Mouse (Mus musculus): ENCODE results near the gene Slc3a1. TPM values are rescaled to one million over a fixed set of nuclear protein-coding genes. Genes with fewer than 3 reads are reported as not detected.

The Slc3a1 gene
- polyA plus RNA-seq (2014; fragmentation: Nextera tagmentation; extraction: Ambion mirVana): 0.20 and 0.49 TPM in 2 replicates

DNA sequence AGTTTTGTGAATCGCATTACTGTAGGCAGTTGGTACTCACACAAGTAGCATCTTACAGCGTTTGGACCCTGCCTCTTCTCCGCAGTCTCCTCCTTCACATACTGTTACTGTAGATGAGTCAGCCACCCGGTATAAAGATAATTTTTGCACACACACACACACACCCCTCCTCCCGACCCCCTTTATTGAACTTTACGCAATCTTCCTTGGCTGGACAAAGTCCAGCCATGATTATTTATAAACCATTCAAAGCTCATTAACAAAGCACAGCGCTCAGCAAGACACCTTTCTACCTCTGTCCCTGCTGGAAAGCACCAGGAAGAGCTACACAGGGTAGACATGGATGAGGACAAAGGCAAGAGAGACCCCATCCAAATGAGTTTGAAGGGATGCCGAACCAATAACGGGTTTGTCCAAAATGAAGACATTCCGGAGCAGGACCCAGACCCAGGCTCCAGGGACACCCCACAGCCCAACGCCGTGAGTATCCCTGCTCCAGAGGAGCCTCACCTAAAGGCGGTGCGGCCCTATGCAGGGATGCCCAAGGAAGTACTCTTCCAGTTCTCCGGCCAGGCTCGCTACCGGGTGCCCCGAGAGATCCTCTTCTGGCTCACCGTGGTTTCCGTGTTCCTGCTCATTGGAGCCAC lies at the start of gene Slc3a1:
Gene Slc3a1 (plus strand): TSS at position 284 of the 647 bp plus-strand sequence.
- WGBS: 91% methylated on average over 20 of the region's 20 CpGs
- no peak for DNase-seq (ENCODE audit: low spot score)

GRCm38 (mm10) chr17:84981721-84982120 lies 46.5 kb upstream of the Slc3a1 start:
- no peak overlapping the region for H3K9ac ChIP-seq (ENCODE audit: low read depth, low read length)
- H3K27ac ChIP-seq (ENCODE audit: low read depth, low read length): no peak overlapping the region
- DNase-seq (ENCODE audit: low spot score): no peak
- H3K27me3 ChIP-seq (ENCODE audit: control insufficient read depth, insufficient read depth, low read length): no peaks in the 10 kb centered on the region
- no peak for ATAC-seq (ENCODE audit: low FRiP score)
- 88% methylated on average over 1 of the region's 1 CpGs for WGBS
- H3K4me3 ChIP-seq (ENCODE audit: low read depth, low read length): no peak overlapping the region
- H3K36me3 ChIP-seq (ENCODE audit: control insufficient read depth, insufficient read depth, low read length): no peaks in the 10 kb centered on the region
- H3K4me2 ChIP-seq (replicated peaks; ENCODE audit: low read depth, low read length): no peak overlapping the region
- H3K9me3 ChIP-seq (ENCODE audit: control insufficient read depth, low read length): no peaks in the 10 kb centered on the region
- H3K4me1 ChIP-seq (replicated peaks; ENCODE audit: control insufficient read depth, insufficient read depth, low read length): no peaks in the 10 kb centered on the region

More for the DNA sequence above, at the start of gene Slc3a1:
- no peak within 1 kb of the TSS for H3K27ac ChIP-seq (ENCODE audit: low read depth, low read length)
- no peaks in the 10 kb centered on the region for H3K4me1 ChIP-seq (replicated peaks; ENCODE audit: control insufficient read depth, insufficient read depth, low read length)
- no peaks in the 10 kb centered on the region for H3K9me3 ChIP-seq (ENCODE audit: control insufficient read depth, low read length)
- H3K4me2 ChIP-seq (replicated peaks; ENCODE audit: low read depth, low read length): no peak within 1 kb of the TSS
- ATAC-seq (ENCODE audit: low FRiP score): no peak
- H3K4me3 ChIP-seq (ENCODE audit: low read depth, low read length): no peak within 1 kb of the TSS
- no peaks in the 10 kb centered on the region for H3K27me3 ChIP-seq (ENCODE audit: control insufficient read depth, insufficient read depth, low read length)
- H3K9ac ChIP-seq (ENCODE audit: low read depth, low read length): no peak within 1 kb of the TSS
- H3K36me3 ChIP-seq (ENCODE audit: control insufficient read depth, insufficient read depth, low read length): no peaks in the 10 kb centered on the region

DNA sequence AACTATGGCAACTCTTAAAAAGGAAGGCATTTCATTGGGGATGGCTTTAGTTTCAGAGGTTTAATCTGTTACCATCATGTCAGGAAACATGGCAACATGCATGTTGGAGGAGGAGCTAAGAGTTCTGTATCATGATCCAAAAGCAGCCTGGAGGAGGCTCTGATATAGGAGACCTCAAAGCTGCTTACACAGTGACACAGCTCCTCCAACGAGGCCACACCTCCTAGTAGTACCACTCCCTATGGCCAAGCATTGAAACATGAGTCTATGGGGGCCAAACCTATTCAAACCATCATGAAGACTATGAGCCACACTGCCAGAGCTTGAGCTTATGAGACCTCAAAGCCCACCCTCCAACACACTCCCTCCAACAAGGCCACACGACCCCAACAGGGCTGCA lies 45.4 kb upstream of the Slc3a1 start:
- Histone ChIP-seq H3K4me1 (replicated peaks; ENCODE audit: control insufficient read depth, insufficient read depth, low read length) (no peaks in the 10 kb centered on the region), H3K27me3 (ENCODE audit: control insufficient read depth, insufficient read depth, low read length) (no peaks in the 10 kb centered on the region), H3K4me3 (ENCODE audit: low read depth, low read length) (no peak overlapping the region), H3K9me3 (ENCODE audit: control insufficient read depth, low read length) (no peaks in the 10 kb centered on the region), H3K9ac (ENCODE audit: low read depth, low read length) (no peak overlapping the region), H3K36me3 (ENCODE audit: control insufficient read depth, insufficient read depth, low read length) (no peaks in the 10 kb centered on the region), H3K4me2 (replicated peaks; ENCODE audit: low read depth, low read length) (no peak overlapping the region), H3K27ac (ENCODE audit: low read depth, low read length) (no peak overlapping the region)
- DNase-seq (ENCODE audit: low spot score) (no peak), ATAC-seq (ENCODE audit: low FRiP score) (no peak)
- WGBS: 88% methylated on average over 2 of the region's 2 CpGs

- H3K4me3 ChIP-seq (ENCODE audit: low read depth, low read length): no peak overlapping the region
- no peaks in the 10 kb centered on the region for H3K27me3 ChIP-seq (ENCODE audit: control insufficient read depth, insufficient read depth, low read length)
- H3K36me3 ChIP-seq (ENCODE audit: control insufficient read depth, insufficient read depth, low read length): no peaks in the 10 kb centered on the region
- DNase-seq (ENCODE audit: low spot score) (no peak), ATAC-seq (ENCODE audit: low FRiP score) (no peak)
- WGBS: 72% methylated on average over 5 of the region's 5 CpGs
- H3K9me3 ChIP-seq (ENCODE audit: control insufficient read depth, low read length): no peaks in the 10 kb centered on the region
- no peak overlapping the region for H3K4me2 ChIP-seq (replicated peaks; ENCODE audit: low read depth, low read length)
- H3K27ac ChIP-seq (ENCODE audit: low read depth, low read length): no peak overlapping the region
- no peak overlapping the region for H3K9ac ChIP-seq (ENCODE audit: low read depth, low read length)
- H3K4me1 ChIP-seq (replicated peaks; ENCODE audit: control insufficient read depth, insufficient read depth, low read length): no peaks in the 10 kb centered on the region
Observed at GRCm38 (mm10) chr17:84986368-84986767, 41.8 kb upstream of the Slc3a1 start.

DNA sequence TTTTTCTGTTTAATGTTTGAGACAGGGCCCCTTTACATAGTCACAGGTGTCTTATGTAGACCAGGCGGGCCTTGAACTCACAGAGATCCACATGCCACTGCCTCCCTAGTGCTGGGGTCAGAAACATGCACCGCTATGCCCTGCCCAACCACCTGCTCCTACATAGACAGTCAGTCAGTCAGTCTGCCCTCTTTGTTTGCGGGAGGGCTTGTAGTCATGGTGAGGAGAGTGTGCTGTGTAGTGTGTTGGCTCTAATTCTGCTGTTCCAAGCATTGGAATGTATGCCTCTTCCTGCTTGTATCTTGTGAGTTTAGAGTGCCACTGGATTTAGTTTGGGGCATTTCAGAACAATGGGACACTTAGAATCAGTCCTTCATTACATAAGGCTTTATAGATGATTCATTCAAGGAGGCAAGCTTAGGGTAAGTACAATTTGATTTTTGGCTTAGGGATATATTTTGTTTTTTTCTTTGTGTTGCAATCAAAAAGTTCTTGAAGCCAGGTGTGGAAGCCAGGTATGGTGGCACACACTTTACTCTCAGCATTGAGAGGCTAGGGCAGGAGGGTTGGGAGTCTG lies 40.3 kb upstream of the Slc3a1 start:
- no peak for DNase-seq (ENCODE audit: low spot score)
- no peak overlapping the region for H3K4me3 ChIP-seq (ENCODE audit: low read depth, low read length)
- no peak overlapping the region for H3K27ac ChIP-seq (ENCODE audit: low read depth, low read length)
- H3K27me3 ChIP-seq (ENCODE audit: control insufficient read depth, insufficient read depth, low read length): no peaks in the 10 kb centered on the region
- H3K9me3 ChIP-seq (ENCODE audit: control insufficient read depth, low read length): no peaks in the 10 kb centered on the region
- no peaks in the 10 kb centered on the region for H3K4me1 ChIP-seq (replicated peaks; ENCODE audit: control insufficient read depth, insufficient read depth, low read length)
- H3K36me3 ChIP-seq (ENCODE audit: control insufficient read depth, insufficient read depth, low read length): no peaks in the 10 kb centered on the region
- no peak overlapping the region for H3K9ac ChIP-seq (ENCODE audit: low read depth, low read length)
- 79% methylated on average over 3 of the region's 3 CpGs for whole genome bisulfite sequencing
- ATAC-seq (ENCODE audit: low FRiP score): no peak
- H3K4me2 ChIP-seq (replicated peaks; ENCODE audit: low read depth, low read length): no peak overlapping the region

DNA sequence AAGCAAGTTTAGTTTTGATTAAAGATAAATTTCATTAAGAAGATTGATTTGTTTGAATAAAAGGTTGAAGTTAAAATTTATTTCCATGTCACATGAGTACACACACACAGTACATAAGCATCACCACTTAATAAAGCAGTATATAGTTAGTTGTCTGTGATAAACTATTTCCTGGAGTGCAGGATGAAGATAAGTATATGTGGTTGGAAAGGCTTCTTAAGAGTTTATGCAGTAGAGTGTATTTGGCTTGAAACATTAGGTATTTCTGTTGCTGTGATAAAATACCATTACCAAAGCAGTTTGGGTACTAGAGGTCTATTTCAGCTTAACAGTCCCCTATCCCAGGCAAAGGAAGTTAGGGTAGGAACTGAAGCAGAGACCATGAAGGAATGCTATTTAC lies 39.7 kb upstream of the Slc3a1 start:
- H3K36me3 ChIP-seq (ENCODE audit: control insufficient read depth, insufficient read depth, low read length): no peaks in the 10 kb centered on the region
- ATAC-seq (ENCODE audit: low FRiP score) (no peak), DNase-seq (ENCODE audit: low spot score) (no peak)
- no peaks in the 10 kb centered on the region for H3K4me1 ChIP-seq (replicated peaks; ENCODE audit: control insufficient read depth, insufficient read depth, low read length)
- H3K9ac ChIP-seq (ENCODE audit: low read depth, low read length): no peak overlapping the region
- no peak overlapping the region for H3K4me2 ChIP-seq (replicated peaks; ENCODE audit: low read depth, low read length)
- H3K9me3 ChIP-seq (ENCODE audit: control insufficient read depth, low read length): no peaks in the 10 kb centered on the region
- H3K27me3 ChIP-seq (ENCODE audit: control insufficient read depth, insufficient read depth, low read length): no peaks in the 10 kb centered on the region
- no peak overlapping the region for H3K27ac ChIP-seq (ENCODE audit: low read depth, low read length)
- no peak overlapping the region for H3K4me3 ChIP-seq (ENCODE audit: low read depth, low read length)

DNA sequence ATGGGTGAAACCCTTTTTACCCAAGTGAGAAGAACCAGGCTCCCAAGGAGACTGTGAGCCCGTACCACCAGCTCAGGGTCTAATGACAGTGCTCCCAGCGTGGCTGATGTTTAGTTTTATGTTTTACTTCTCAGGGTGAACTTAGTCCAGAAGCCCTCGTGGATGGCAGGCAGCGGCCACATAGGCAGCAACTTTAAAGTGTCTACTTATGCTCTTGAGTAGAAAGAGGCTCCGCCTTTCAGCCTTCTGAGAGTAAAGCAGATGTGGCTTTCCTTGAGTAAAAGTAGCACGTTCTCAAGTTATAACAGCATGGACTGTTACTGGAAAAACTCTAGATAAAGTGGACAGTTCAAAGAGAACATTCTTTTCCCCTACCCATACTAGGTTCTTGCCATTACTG lies 32.3 kb upstream of the Slc3a1 start:
- Histone ChIP-seq H3K27ac (ENCODE audit: low read depth, low read length) (no peak overlapping the region), H3K27me3 (ENCODE audit: control insufficient read depth, insufficient read depth, low read length) (no peaks in the 10 kb centered on the region), H3K9me3 (ENCODE audit: control insufficient read depth, low read length) (no peaks in the 10 kb centered on the region), H3K36me3 (ENCODE audit: control insufficient read depth, insufficient read depth, low read length) (no peaks in the 10 kb centered on the region), H3K4me1 (replicated peaks; ENCODE audit: control insufficient read depth, insufficient read depth, low read length) (no peaks in the 10 kb centered on the region), H3K4me3 (ENCODE audit: low read depth, low read length) (no peak overlapping the region), H3K9ac (ENCODE audit: low read depth, low read length) (no peak overlapping the region), H3K4me2 (replicated peaks; ENCODE audit: low read depth, low read length) (no peak overlapping the region)
- 89% methylated on average over 6 of the region's 6 CpGs for WGBS
- no peak for DNase-seq (ENCODE audit: low spot score)
- no peak for ATAC-seq (ENCODE audit: low FRiP score)

DNA sequence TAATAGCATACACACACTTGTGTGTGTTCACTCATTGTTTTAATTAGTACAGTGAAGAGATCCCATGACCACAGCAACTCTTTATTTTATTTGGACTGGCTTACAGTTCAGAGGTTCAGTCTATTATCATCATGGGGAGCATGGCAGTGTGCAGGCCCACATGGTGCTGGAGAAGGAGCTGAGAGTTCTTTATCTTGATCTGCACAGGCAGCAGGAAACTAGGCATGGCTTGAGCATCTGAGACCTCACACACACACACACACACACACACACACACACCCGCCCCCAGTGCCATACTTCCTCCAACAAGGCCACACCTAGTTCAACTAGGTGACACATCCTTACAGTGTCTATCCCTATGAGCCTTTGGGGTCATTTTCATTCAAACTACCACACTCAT lies 30.5 kb upstream of the Slc3a1 start:
- H3K9ac ChIP-seq (ENCODE audit: low read depth, low read length): no peak overlapping the region
- no peaks in the 10 kb centered on the region for H3K27me3 ChIP-seq (ENCODE audit: control insufficient read depth, insufficient read depth, low read length)
- 100% methylated on average over 1 of the region's 1 CpGs for WGBS
- H3K27ac ChIP-seq (ENCODE audit: low read depth, low read length): no peak overlapping the region
- no peaks in the 10 kb centered on the region for H3K36me3 ChIP-seq (ENCODE audit: control insufficient read depth, insufficient read depth, low read length)
- H3K4me1 ChIP-seq (replicated peaks; ENCODE audit: control insufficient read depth, insufficient read depth, low read length): no peaks in the 10 kb centered on the region
- ATAC-seq (ENCODE audit: low FRiP score) (no peak), DNase-seq (ENCODE audit: low spot score) (no peak)
- no peak overlapping the region for H3K4me3 ChIP-seq (ENCODE audit: low read depth, low read length)
- H3K4me2 ChIP-seq (replicated peaks; ENCODE audit: low read depth, low read length): no peak overlapping the region
- H3K9me3 ChIP-seq (ENCODE audit: control insufficient read depth, low read length): no peaks in the 10 kb centered on the region

DNA sequence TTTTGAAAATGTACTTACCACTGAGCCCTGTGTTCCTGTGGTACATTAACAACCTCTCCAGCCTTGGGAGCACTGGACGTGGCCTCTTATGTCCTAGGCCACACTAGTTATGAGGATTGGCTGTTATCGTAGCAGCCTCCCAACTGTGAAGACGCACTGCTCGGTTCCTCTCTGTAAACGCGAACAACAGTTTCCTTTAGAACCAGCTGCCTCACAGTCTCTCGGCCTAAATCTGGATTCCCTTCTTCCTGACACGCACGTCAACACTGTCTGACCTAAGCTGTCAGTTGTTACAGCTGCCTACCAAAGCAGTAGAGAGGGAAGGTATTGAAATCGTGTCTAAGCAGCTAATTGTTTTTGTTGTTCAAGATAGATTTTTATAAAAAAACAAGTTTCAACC lies 28.5 kb upstream of the Slc3a1 start:
- Histone ChIP-seq H3K4me3 (ENCODE audit: low read depth, low read length) (no peak overlapping the region), H3K27me3 (ENCODE audit: control insufficient read depth, insufficient read depth, low read length) (no peaks in the 10 kb centered on the region), H3K4me2 (replicated peaks; ENCODE audit: low read depth, low read length) (no peak overlapping the region), H3K9me3 (ENCODE audit: control insufficient read depth, low read length) (no peaks in the 10 kb centered on the region), H3K27ac (ENCODE audit: low read depth, low read length) (no peak overlapping the region), H3K36me3 (ENCODE audit: control insufficient read depth, insufficient read depth, low read length) (no peaks in the 10 kb centered on the region), H3K4me1 (replicated peaks; ENCODE audit: control insufficient read depth, insufficient read depth, low read length) (no peaks in the 10 kb centered on the region), H3K9ac (ENCODE audit: low read depth, low read length) (no peak overlapping the region)
- DNase-seq (ENCODE audit: low spot score): no peak
- 80% methylated on average over 10 of the region's 10 CpGs for WGBS
- ATAC-seq (ENCODE audit: low FRiP score): no peak

All from hindbrain, embryonic 11.5 days (tissue).